Mouse (Mus musculus): Measurements from ENCODE around the gene Rab39. TPM values are rescaled to one million over a fixed set of nuclear protein-coding genes. Genes with fewer than 3 reads are reported as not detected.

Rab39 gene
- total RNA-seq (2021): under 1 TPM; 0.10 to 0.15 TPM
- long read RNA-seq, experiment 1: 0 reads
- long read RNA-seq, experiment 2: 0 reads

DNA sequence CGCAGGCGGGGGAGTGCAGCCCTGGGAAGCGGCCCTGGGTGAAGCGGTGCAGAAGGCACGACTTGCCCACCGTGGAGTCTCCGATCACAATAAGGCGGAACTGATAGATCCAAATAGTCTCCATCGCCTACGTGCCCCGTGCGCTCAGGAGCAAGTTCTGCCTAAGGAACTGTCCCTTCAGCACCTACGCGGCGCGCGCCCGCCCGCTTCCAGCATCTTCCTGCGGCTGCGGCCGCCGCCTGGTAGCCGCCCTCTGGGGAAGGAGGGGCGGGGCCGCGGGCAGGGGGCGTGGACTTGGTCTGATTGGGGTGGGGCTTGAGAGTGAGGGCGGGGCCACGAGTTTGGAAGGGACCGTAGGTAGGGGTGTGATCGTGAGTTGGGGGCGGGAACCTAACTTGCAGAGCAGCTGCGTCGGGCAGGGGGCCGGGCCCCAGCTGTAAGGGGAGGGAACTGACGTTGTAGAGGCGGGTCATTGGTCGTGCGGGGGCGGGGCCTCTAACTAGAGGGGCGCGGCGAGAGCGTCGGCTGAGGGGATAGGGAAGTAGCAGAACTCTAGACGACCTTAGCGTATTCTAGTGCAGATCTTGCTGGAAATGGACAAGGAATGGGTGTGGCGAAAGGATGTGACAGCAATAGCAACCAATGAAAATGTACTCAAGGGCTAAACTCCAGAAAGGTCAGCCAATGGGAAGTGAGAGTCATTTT is at the start of gene Rab39:
Rab39 (minus strand) TSS at position 241 of the 705 bp plus-strand sequence.
- DNase-seq (ENCODE audit: low spot score in 2 of 2): peak; percentile 50 to 82

DNA sequence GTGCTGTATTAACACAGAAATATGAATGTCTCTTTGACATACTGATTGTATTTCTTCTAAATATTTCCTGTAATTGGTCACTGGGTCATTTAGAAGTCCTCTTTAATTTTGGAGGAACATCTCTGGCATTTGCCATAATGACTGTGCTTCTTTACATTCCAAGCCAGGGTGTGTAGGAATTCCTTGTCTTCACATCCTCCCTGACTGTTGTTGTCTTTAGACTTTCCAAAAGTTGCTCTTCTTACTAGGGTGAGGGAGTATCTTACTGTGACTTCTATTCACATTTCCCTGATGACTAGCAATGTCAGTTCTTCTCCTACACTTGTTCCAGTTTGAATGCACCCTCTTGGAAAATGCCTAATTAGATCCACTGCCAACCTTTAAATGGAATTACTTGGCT is 48.8 kb upstream of the Rab39 start:
- no peak for DNase-seq (ENCODE audit: low spot score in 2 of 2)

DNA sequence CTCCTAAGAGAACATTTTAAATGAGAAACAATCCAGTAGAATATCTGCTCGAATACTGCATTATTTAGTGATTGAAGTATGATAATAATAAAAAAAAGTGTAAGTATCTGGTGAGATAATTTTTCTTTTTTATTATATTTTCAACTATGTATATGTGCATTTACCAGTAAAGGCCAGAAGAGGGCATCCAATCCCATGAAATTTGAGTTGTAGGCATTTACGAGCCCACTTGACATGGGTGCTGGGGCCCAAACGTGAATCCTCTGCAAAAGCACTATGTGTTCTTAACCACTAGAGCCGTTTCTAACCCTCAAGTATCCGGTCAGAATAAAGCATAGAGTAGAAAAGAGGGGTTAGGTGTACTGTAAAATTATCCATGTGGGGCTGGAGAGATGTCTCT is 44.9 kb upstream of the Rab39 start:
- no peak for DNase-seq (ENCODE audit: low spot score in 2 of 2)

DNA sequence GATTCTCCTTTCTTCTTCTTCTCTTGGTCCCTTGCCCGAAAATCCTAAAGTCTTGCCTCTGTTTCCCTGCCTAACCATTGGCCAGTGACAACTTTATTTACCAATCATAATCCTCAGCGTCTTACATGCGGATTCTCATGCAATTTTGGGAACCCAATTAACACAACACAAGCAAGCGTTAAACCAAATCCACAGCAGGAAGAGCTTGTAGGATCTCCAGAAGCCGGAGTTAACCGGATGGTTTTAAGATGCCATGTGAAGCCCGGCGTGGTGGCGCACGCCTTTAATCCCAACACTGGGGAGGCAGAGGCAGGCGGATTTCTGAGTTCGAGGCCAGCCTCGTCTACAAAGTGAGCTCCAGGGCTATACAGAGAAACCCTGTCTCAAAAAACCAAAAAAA is 44.4 kb upstream of the Rab39 start:
- no peak for DNase-seq (ENCODE audit: low spot score in 2 of 2)

DNA sequence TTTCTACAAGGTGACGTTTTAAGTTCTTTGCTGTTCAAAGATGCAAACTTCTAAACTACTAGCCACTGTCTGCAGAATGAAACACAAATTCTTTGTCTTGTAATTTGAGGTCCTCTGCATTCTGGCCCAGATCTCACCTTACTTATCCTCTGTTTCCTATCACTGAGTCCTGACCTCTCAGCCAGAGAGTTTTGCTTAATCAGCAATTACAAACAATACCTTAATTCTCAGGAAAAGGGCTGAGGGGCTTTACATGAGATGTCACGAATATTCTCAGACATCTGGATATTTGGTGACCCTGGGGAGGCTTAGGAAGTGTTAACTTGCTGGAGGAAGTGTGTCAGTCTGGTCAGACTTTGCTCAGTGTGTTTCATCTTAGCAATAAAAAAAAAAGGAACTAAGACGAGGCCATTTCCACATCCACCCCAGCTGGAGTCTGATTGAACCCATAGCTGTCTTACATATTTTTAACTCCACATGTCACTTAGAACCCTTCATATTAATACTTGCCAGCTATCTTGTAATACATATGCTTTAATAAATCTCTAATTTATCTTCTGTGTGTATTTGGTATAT is 34.9 kb upstream of the Rab39 start:
- no peak for DNase-seq (ENCODE audit: low spot score in 2 of 2)

DNA sequence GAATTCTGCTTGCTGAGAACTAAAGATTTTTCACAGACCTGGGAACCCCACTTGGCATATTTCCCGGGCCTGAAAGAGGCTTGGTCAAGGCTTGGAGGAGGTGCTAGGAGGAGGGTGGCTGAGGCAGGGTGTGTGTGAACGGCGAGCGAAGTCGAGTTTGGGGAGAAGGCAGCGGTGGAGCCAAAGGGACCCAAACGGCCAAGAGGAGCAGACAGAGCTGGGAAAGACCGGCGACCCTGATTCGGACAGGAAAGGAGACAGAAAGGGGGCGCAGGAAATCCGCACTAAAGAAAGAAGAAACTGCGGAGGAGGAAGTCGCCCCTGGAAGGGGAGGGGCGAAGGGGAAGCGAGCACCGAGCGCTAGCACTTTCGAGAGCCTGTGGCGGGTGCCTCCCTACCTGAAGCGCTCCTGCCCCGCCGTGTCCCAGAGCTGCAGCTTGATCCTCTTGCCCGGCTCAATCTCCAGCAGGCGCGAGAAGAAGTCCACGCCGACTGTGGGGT is 491 bp downstream of the Rab39 start:
- peak in 1 of 2 experiments; percentile 9 for DNase-seq (ENCODE audit: low spot score in 2 of 2)

DNA sequence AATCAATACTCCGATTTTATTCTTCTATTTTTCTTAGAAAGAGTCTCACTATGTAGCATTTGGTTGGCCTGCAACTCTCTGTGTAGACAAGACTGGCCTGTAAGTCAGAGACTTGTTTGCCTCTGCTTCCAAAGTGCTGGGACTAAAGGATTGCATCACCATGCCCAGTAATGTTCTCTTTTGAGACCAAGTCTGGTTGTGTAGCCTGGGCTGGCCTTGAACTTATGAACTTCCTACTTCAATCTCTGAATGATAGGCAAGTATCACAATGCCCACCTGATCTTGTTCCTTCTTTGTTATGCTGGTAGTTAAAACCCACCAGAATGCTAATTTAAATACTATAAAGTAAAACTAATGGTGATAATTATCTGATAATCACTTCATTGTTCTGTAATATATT is 3.0 kb downstream of the Rab39 start:
- DNase-seq (ENCODE audit: low spot score in 2 of 2): no peak

DNA sequence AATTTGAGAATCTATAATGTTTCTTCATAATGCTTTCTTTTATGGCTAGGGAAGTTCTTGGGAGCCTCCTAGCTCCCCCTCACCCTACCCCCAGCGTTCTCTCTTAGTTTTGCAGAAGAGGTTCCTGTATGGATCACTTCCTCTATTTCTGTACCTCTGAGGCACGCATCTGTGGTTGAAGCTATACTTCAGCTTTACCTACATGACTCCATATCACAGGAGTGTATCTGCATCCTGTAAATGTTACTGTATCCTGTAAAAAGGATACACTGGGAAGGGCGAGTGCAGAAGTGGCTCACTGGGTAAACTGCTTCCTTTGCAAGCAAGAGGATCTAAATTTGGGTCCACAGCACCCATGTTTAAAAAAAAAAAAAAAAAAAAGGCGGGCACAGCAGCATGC is 5.5 kb downstream of the Rab39 start:
- DNase-seq (ENCODE audit: low spot score in 2 of 2): no peak

DNA sequence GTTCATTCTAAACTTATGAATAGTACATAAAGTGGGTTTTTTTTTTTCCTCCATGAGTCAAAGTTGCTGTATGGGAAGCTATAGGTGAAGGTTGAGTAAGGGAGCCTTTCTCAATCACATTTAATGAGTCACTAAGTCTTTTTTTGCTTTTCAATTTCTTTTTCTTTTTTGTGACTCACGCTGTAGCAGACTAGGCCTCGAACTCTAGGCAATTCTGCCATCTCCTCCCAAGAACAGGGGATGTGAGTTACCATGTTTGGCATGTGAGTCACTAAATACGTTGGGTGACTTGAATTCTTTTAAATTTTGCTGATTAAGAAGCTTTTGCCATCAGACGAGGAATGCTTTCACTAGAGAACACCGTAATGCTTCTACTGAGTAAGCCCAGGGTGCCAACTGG is 10.2 kb downstream of the Rab39 start:
- DNase-seq (ENCODE audit: low spot score in 2 of 2): no peak

DNA sequence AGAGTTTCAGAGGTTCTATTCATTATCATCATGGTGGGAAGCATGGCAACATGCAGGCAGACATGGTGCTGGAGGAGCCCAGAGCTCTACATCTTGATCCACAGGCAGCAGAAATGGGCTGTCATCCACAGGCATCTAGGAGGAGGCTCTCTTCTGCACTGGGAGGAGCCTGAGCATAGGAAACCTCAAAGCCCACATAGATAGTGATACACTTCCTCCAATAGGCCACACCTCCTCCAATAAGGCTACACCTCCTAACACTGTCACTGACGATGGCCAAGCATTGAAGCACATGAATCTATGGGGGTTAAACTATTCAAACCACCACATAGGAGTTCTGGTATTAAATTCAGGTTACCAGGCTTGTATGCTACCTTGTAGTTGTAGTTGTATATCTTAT is 12.3 kb downstream of the Rab39 start:
- DNase-seq (ENCODE audit: low spot score in 2 of 2): no peak

DNA sequence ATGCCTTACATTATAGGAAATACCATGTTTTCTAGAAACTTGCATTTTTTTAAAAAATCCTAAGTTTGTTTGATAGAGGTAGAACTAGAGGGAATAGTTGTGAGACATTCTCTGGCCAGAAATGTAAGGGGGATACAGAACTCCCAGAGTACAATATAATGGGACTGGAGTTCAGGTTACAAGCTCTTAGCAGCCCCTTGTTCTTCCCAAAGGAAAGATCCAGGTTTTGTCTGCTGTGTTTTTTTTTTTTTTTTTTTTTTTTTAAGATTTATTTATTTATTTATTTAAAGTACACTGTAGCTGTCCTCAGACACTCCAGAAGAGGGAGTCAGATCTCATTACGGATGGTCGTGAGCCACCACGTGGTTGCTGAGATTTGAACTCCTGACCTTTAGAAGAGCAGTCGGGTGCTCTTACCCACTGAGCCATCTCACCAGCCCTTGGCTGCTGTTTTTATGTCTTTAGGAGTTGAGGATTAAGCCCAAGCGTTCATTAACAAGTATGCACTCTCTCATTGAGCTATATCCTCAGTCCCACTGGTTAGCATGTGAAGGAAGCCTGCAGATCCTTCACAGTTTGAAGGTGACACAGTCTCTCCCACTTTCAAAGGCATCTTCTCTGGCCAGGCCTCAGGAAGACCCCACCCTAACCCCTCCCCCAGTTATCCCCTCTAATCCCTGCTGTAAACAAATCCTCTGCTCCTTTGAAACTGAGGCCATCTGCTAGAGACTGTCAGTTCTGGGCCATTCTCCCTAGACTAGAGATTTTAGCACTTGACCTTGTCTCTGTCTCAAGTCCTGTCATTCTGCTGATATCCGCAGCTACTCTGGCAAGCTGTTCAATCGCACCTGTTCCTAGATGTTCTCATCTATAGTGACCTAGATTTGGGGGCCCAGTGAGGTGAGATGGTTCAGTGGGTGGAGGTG is 14.0 kb downstream of the Rab39 start:
- no peak for DNase-seq (ENCODE audit: low spot score in 2 of 2)

DNA sequence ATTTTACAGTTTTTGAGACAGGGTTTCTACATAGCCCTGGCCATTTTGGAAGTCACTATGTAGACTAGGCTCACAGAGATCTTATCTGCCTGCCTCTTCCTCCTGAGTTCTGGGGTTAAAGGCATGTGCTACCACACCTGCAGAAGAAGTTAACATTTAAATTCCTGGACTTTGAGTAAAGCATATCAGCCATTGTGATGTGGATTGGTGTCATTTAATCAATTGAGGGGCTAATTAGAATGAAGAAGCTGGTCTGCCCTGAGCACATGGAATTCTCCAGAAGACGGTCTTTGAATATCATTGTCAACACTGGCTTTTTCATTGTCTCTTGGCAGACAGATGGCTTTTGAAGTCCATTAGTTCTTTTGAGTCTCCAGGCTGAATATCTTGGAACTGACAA is 25.2 kb downstream of the Rab39 start:
- no peak for DNase-seq (ENCODE audit: low spot score in 2 of 2)

DNA sequence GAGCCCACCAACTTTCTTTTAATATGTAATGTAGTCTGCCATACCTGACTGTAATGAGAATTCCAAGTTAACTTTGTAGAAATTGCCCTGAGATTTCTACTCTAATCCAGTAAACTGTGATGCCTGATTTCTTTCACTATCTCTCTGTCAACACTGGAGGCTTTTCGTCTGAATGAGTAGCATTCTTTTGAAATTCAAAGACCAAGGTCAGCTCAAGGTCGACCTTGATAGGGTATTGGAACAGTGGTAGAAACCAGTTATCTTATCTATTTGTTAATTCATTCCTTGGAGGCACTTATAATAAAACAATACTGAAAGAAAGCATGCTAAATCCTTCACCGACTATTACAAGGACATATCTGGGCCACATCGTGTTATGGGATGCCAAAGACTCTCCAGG is 29.1 kb downstream of the Rab39 start:
- no peak for DNase-seq (ENCODE audit: low spot score in 2 of 2)

DNA sequence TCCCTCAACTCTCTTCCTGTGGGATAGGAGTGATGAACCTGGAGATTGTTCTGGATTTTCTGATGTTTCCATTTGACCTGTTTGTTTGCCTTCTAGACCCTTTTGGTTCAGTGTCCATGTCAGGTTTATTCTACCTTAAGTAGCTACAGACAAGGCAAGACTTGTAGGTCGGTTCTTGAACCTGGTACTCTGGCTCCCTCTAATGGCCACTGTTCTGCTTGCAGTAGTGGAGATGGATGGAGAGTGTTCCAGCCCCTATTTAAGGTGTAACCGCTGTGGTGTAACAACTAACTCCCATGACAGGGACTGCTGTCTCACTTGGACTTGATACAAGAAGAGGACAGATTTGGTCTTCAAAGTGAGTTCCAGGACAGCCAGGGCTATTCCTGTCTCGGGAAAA is 32.5 kb downstream of the Rab39 start:
- peak in 1 of 2 experiments; percentile 59 for DNase-seq (ENCODE audit: low spot score in 2 of 2)

DNA sequence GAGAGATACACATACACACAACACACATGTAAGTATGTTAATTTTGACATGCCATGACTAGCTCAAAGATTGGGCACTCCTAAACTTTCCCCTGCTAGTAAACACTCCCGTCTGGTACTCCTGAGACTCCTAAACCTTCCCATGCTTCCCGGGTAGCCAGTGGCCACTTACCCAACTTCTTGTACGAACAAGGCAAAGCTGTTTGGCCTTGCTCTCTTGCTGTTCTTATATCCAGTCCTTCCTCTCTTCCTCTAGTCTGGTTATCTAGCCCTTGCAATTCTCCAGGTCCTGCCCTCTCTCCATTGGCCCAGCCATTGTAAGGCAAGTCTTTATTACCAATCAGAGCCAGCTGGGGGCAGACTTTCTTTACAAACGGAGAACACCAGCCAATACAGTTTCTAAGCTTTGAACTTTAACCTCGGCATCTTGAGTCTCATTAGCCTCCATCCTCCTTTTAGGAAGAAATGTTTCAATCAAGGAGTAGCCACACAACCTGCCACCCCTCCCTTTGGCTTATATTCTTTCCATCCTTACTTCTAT is 36.3 kb downstream of the Rab39 start, which contains the start of gene Cul5:
Cul5 (minus strand) TSS at position 335 of the 540 bp plus-strand sequence.
- peak in 1 of 2 experiments; percentile 15 for DNase-seq (ENCODE audit: low spot score in 2 of 2)

DNA sequence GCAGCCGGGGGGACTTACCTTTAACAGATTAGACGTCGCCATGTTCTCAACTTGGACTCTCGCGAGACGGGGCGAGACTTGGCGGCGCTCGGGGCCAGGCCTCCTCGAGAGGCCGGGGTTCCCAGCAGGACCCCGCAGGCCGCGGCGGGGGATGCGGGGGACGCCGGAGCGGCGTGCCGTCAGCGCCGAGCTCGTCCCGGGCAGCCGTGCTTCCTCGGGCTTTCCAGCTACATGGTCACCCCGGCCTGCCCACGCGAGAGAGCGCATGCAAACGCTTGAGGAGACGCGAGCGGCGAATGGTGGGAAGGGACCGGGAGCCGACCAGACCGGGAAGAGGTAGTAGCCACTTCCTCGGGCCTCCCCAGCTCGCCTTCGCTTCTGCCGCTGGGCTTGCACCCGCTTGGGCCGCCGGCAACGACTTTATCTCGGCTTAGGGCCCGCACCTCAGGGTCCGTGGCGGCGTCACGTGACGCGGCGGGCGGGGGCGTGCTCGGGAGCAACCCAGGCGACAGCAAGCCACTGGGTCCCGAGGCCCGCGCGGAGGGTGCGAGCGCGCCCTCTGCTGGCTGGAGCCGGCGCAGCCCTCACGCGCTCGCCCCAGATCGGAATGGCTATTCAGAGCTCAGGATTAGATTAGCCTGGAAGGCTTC is 38.9 kb downstream of the Rab39 start:
- DNase-seq (ENCODE audit: low spot score in 2 of 2): peak; percentile 95 to 97

DNA sequence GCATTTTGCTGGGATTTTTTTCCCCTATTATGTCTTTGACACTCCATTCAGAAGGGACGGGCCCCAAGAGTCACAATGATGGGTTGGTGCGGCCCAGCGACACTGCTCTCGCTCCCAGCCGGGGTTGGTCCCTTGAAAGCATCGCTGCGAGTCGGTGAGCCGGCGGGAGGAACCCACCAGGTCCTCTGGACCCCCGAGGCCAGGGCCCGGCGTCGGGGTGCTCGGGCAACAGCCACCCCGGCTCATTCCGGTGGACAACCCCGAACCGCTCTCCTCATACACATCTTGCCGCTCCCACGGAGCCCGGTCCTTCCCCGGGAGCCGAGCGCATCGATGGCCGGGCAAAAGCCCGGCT is 39.4 kb downstream of the Rab39 start:
- no peak for DNase-seq (ENCODE audit: low spot score in 2 of 2)

DNA sequence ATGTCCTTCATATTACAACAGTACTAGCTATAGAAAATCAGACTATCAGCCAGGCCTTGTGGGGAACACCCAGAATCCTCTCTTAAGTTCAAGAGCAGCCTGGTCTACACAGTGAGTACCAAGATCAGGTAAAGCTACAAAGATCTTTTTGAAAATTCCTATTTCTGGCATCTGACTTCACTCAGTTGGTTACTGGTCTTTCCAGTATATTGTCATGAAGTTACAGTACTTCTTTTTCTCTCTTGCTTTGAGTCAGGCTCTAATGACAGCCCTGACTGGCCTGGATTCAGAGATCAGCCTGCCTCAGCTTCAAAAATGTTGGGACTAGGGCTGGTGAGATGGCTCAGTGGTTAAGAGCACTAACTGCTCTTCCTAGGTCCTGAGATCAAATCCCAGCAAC is 40.6 kb downstream of the Rab39 start:
- no peak for DNase-seq (ENCODE audit: low spot score in 2 of 2)

DNA sequence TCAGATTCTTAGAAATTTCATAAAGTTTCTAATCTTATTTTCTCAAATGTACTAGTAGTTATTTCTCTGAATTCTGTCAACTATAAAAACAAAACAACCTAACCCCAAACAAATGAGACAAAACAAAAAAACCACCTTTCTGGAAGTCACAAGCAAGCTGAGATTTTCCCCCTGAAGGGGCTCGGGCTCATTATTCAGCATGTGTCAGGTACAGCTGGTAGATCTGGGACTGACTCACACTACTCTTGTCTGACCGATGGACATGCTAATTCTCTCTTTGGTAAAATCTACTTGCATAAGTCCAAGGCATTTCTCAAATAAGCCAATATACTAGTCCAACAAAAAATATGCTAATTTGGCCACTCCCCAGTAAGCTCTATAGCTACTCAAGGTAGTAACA is 41.2 kb downstream of the Rab39 start:
- no peak for DNase-seq (ENCODE audit: low spot score in 2 of 2)

DNA sequence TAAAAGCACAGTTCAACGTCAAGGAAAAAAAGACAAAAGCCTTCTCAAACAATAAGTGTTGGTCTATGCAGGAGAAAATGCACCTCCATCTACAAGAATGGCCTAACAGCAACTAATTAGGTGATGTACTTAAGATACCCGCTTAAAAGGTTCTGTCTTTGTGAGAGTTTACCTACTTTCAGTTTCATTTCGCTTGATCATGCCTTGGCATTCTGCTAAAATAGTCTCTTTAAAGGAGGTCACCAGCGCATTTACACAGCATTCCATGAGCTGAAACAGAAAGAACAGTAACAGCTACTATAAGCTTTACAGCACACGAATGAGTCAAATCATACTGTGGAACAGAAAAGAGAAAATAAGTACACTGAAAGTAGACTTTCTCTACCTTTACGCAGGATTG is 71.2 kb downstream of the Rab39 start:
- DNase-seq (ENCODE audit: low spot score in 2 of 2): no peak

All from gastrocnemius, postnatal 4 days (tissue).